Mouse (Mus musculus): ENCODE results near the gene Pih1h3b.

The Pih1h3b gene

GRCm38 (mm10) chrX:140062135-140062975 is at the start of gene Pih1h3b, which contains the start of gene Nup62cl:
Gene Pih1h3b, plus strand, starts transcription at chrX:140062879.
Gene Nup62cl, minus strand, starts transcription at chrX:140062712.
- no peak for DNase-seq (ENCODE audit: low spot score)

GRCm38 (mm10) chrX:140060886-140061874 is 1.5 kb upstream of the Pih1h3b start:
- no peak for DNase-seq (ENCODE audit: low spot score)

- DNase-seq (ENCODE audit: low spot score) = no peak
Measured at GRCm38 (mm10) chrX:140082535-140082934, 19.9 kb downstream of the Pih1h3b start.

GRCm38 (mm10) chrX:140094066-140094465 is 31.4 kb downstream of the Pih1h3b start:
- no peak for DNase-seq (ENCODE audit: low spot score)

Measured in MN1 (cell line).